Mouse (Mus musculus) megakaryocyte progenitor cell, adult 5-6 weeks (primary cell): ENCODE results near the gene Mafk. TPM values are rescaled to one million over a fixed set of nuclear protein-coding genes. Genes with fewer than 3 reads are reported as not detected.

ENCODE experiments used
- ATAC-seq: replicated peaks from 2 replicates; pipeline ENCODE4 v1.8.0; 2016; ENCODE audit warnings: mild to moderate bottlenecking, moderate TSS enrichment, inconsistent platforms; ENCODE audit not compliant: poor library complexity
- total RNA-seq, 2 experiments: library from RNA; stranded (forward) in 1 of 2; stranded (reverse) in 1 of 2; fragments of 157-497, 149-512 nt in 1 of 2; fragments of 200-1000 nt in 1 of 2; gene quantifications; 2 replicates each; pipeline versions ENCODE4 v1.2.3 to v1.2.4; 2015 to 2017

Mafk gene
- total RNA-seq, 2 experiments from 2014 or later: 11.0 to 27.0 TPM

- ATAC-seq: peak; percentile 65
These were observed 26.0 kb downstream of the Mafk start for GRCm38 (mm10) chr5:139817292-139817691.

GRCm38 (mm10) chr5:139818056-139818455 is 26.7 kb downstream of the Mafk start:
- no peak for ATAC-seq

GRCm38 (mm10) chr5:139818801-139819200 is 27.5 kb downstream of the Mafk start:
- peak; percentile 77 for ATAC-seq

- no peak for ATAC-seq
These were observed 28.3 kb downstream of the Mafk start, which contains the start of gene Tmem184a for GRCm38 (mm10) chr5:139819538-139820181. TSS of gene Tmem184a (minus strand) at chr5:139819917.

GRCm38 (mm10) chr5:139821466-139822459 is 30.4 kb downstream of the Mafk start:
- ATAC-seq: no peak

- ATAC-seq: no peak
These were observed 33.2 kb downstream of the Mafk start for GRCm38 (mm10) chr5:139824531-139824930.

- ATAC-seq: no peak
These were observed 34.6 kb downstream of the Mafk start for GRCm38 (mm10) chr5:139825947-139826346.

- peak; percentile 90 for ATAC-seq
These were observed 35.2 kb downstream of the Mafk start, which contains the start of the genes Gm26938 and Psmg3 for GRCm38 (mm10) chr5:139826357-139827055. TSS of gene Gm26938 (minus strand) at chr5:139826407. TSS of gene Psmg3 (minus strand) at chr5:139826885.

GRCm38 (mm10) chr5:139827593-139827992 is 36.3 kb downstream of the Mafk start:
- ATAC-seq: no peak

- no peak for ATAC-seq
These were observed 38.1 kb downstream of the Mafk start for GRCm38 (mm10) chr5:139829384-139829783.

GRCm38 (mm10) chr5:139830734-139831133 is 39.4 kb downstream of the Mafk start:
- ATAC-seq: peak; percentile 78

GRCm38 (mm10) chr5:139832125-139832524 is 40.8 kb downstream of the Mafk start:
- ATAC-seq: no peak

- ATAC-seq: no peak
These were observed 44.4 kb downstream of the Mafk start for GRCm38 (mm10) chr5:139835706-139836105.

- ATAC-seq: peak; percentile 88
These were observed 47.2 kb downstream of the Mafk start for GRCm38 (mm10) chr5:139838476-139838892.

GRCm38 (mm10) chr5:139839142-139839541 is 47.8 kb downstream of the Mafk start:
- ATAC-seq: no peak

- no peak for ATAC-seq
These were observed 58.5 kb downstream of the Mafk start for GRCm38 (mm10) chr5:139849626-139850320.
